27 mouse cellular contexts compared by ENCODE assay signal in genomic region chr13:56216090-56216489, GRCm38 (mm10). TPM values are rescaled to one million over a fixed set of nuclear protein-coding genes. Genes with fewer than 3 reads are reported as not detected.
DNase-seq lines count a peak whose midpoint lies in the region; ATAC-seq and TF ChIP-seq lines count a peak whose summit lies in the region.
"Had no signal": no experiment of that assay in that cellular context is flagged by ENCODE, and none has a peak within 500 bp of the region (broad histone marks: within the 10 kb centered on the region; RNA-seq: fewer than 3 reads in every experiment).

No protein-coding gene starts in this region.

- H3K27ac ChIP-seq in heart, embryonic 14.5 days (replicated peaks in 1 of 2; ENCODE audit: control insufficient read depth in 1 of 2, insufficient read depth in 1 of 2, low read depth in 2 of 2, low read length in 2 of 2), result no peak overlapping the region
- 0 out of 2 replicates have a peak overlapping the region, but pooled peaks have one; percentile 27 for H3K27ac ChIP-seq in midbrain, embryonic 13.5 days
- H3K27ac ChIP-seq in midbrain, embryonic 16.5 days (ENCODE audit: low read length), result no peak overlapping the region
- no peak overlapping the region for H3K27ac ChIP-seq in left cerebral cortex, adult 2 months
- H3K27ac ChIP-seq: heart, embryonic 15.5 days; hindbrain, embryonic 15.5 days; kidney, postnatal 0 days; layer of hippocampus, adult 2 months; limb, embryonic 12.5 days; liver, embryonic 14.5 days; stomach, embryonic 15.5 days had no signal

- WGBS in heart, embryonic 14.5 days, result 19% methylated on average over 4 of the region's 4 CpGs
- WGBS in midbrain, embryonic 13.5 days, result 2% methylated on average over 4 of the region's 4 CpGs
- WGBS in midbrain, embryonic 16.5 days, result 5% methylated on average over 4 of the region's 4 CpGs

- H3K36me3 ChIP-seq in heart, embryonic 14.5 days (ENCODE audit: control insufficient read depth, insufficient read depth, low read length), result no peaks in the 10 kb centered on the region
- H3K36me3 ChIP-seq in midbrain, embryonic 13.5 days, result no peaks in the 10 kb centered on the region; the same call in 1 of the 2 replicates
- no peaks in the 10 kb centered on the region for H3K36me3 ChIP-seq in midbrain, embryonic 16.5 days (ENCODE audit: control insufficient read depth, insufficient read depth, low read length)
- H3K36me3 ChIP-seq: heart, embryonic 15.5 days; hindbrain, embryonic 15.5 days; limb, embryonic 12.5 days; stomach, embryonic 15.5 days had no signal

- H3K9me3 ChIP-seq in heart, embryonic 14.5 days (ENCODE audit: control insufficient read depth, low read length), result no peaks in the 10 kb centered on the region; the same call in 1 of the 2 replicates
- peaks cover under 1% of the 10 kb centered on the region; the same call in 1 of the 2 replicates for H3K9me3 ChIP-seq in midbrain, embryonic 13.5 days
- H3K9me3 ChIP-seq in midbrain, embryonic 16.5 days (replicated peaks; ENCODE audit: control insufficient read depth, low read length, poor library complexity, severe bottlenecking), result peaks cover under 1% of the 10 kb centered on the region; the same call in 1 of the 2 replicates
- H3K9me3 ChIP-seq: heart, embryonic 15.5 days; hindbrain, embryonic 15.5 days; stomach, embryonic 15.5 days had no signal

- no peak overlapping the region for H3K9ac ChIP-seq in heart, embryonic 14.5 days (ENCODE audit: low read length)
- no peak overlapping the region for H3K9ac ChIP-seq in midbrain, embryonic 13.5 days (replicated peaks)
- H3K9ac ChIP-seq in midbrain, embryonic 16.5 days (ENCODE audit: low read depth, low read length), result no peak overlapping the region
- H3K9ac ChIP-seq: heart, embryonic 15.5 days; hindbrain, embryonic 15.5 days; limb, embryonic 12.5 days; liver, embryonic 14.5 days; stomach, embryonic 15.5 days had no signal

- TF ChIP-seq CTCF in left cerebral cortex, adult 2 months (IDR thresholded peaks at IDR 0.05), result no peak

- H3K4me1 ChIP-seq in heart, embryonic 14.5 days (ENCODE audit: control insufficient read depth in 2 of 2, insufficient read depth in 2 of 2, low read length in 2 of 2), result peaks cover 2% of the 10 kb centered on the region in 2 experiments; a peak in 1 of 4 replicates
- peaks cover 34% of the 10 kb centered on the region for H3K4me1 ChIP-seq in midbrain, embryonic 13.5 days (replicated peaks)
- H3K4me1 ChIP-seq in midbrain, embryonic 16.5 days (ENCODE audit: control insufficient read depth, insufficient read depth, low read length), result peaks cover 6% of the 10 kb centered on the region

- H3K27me3 ChIP-seq in heart, embryonic 14.5 days (ENCODE audit: control insufficient read depth, insufficient read depth, low read length), result peaks cover 74% of the 10 kb centered on the region
- peaks cover 84% of the 10 kb centered on the region for H3K27me3 ChIP-seq in midbrain, embryonic 13.5 days
- peaks cover 7% of the 10 kb centered on the region for H3K27me3 ChIP-seq in midbrain, embryonic 16.5 days (ENCODE audit: control insufficient read depth, insufficient read depth, low read depth, low read length)

- H3K4me2 ChIP-seq in heart, embryonic 14.5 days (ENCODE audit: low read length), result no peak overlapping the region
- no peak overlapping the region for H3K4me2 ChIP-seq in midbrain, embryonic 13.5 days (replicated peaks)
- H3K4me2 ChIP-seq in midbrain, embryonic 16.5 days (ENCODE audit: low read length), result no peak overlapping the region
- H3K4me2 ChIP-seq: heart, embryonic 15.5 days; hindbrain, embryonic 15.5 days; limb, embryonic 12.5 days; stomach, embryonic 15.5 days had no signal

- ATAC-seq in heart, embryonic 14.5 days (ENCODE audit: insufficient number of reproducible peaks, insufficient read depth, low FRiP score, low read depth), result peak; percentile 20; the same call in 1 of the 2 replicates
- 0 out of 2 replicates have a peak, but pooled peaks have one; percentile 34 for ATAC-seq in midbrain, embryonic 13.5 days
- no peak for ATAC-seq in midbrain, embryonic 16.5 days
- ATAC-seq: lung, postnatal 0 days had no signal

- intact Hi-C loops in heart, postnatal 14 days (cut with DNase I), result no loop called here
- intact Hi-C loops in left cerebral cortex, adult 2 months (cut with DNase I), result no loop called here

- no peak overlapping the region for H3K4me3 ChIP-seq in heart, embryonic 14.5 days (ENCODE audit: control insufficient read depth in 1 of 2, insufficient read depth in 1 of 2, low read depth in 1 of 2, low read length in 2 of 2)
- H3K4me3 ChIP-seq in midbrain, embryonic 13.5 days (replicated peaks), result no peak overlapping the region
- H3K4me3 ChIP-seq in midbrain, embryonic 16.5 days (ENCODE audit: low read depth, low read length), result no peak overlapping the region
- no peak overlapping the region for H3K4me3 ChIP-seq in left cerebral cortex, adult 2 months
- H3K4me3 ChIP-seq: erythroblast, embryonic 14.5 days; heart, embryonic 15.5 days; hindbrain, embryonic 15.5 days; layer of hippocampus, adult 2 months; limb, embryonic 12.5 days; stomach, embryonic 15.5 days had no signal

- no peak for DNase-seq in heart, postnatal 14 days
- DNase-seq in ES-CJ7 (ENCODE audit: low read depth, low spot score), result peak; percentile 66
- DNase-seq in mesoderm, embryonic 11.5 days (ENCODE audit: low read depth, low spot score), result peak; percentile 25
- DNase-seq in left cerebral cortex, adult 2 months (ENCODE audit: extremely low spot score in 1 of 2, low spot score in 2 of 2), result no peak
- DNase-seq: adrenal gland, postnatal 36 days; cerebellum, adult 9-10 months; gastrocnemius, postnatal 10 days; heart, adult 18-20 months; kidney, adult 11 months; right cerebral cortex, postnatal 14 days; thymus, adult 2 months had no signal

RNA-seq across cellular contexts. Expression of gene Neurog1, which starts 35.9 kb away (rescaled TPM):
- not detected in 2 replicates for polyA plus RNA-seq in heart, embryonic 14.5 days (2014; fragmentation: Nextera tagmentation; extraction: Ambion mirVana)
- not detected for total RNA-seq in heart, postnatal 14 days (2021)
- polyA plus RNA-seq in midbrain, embryonic 13.5 days (2015; fragmentation: Nextera tagmentation; extraction: Ambion mirVana), result 12.0 and 15.8 TPM in 2 replicates
- 2.3 and 3.2 TPM in 2 replicates for polyA plus RNA-seq in midbrain, embryonic 16.5 days (2015; fragmentation: Nextera tagmentation; extraction: Ambion mirVana)
- total RNA-seq in left cerebral cortex, adult 2 months (2021), result not detected
- total RNA-seq: adrenal gland, postnatal 36 days; gastrocnemius, postnatal 10 days; heart, adult 18-20 months; left cerebral cortex, adult 8-10 months; megakaryocyte, adult 5-6 weeks had no signal
- polyA plus RNA-seq: C2C12; erythroblast, embryonic 14.5 days; heart, embryonic 15.5 days; kidney, postnatal 0 days; limb, embryonic 12.5 days; liver, embryonic 14.5 days; lung, postnatal 0 days; spleen, adult 2 months; stomach, embryonic 15.5 days had no signal

RNA-seq across cellular contexts. Expression of gene Tifab, which starts 37.4 kb away (rescaled TPM):
- 0.28 and 0.58 TPM in 2 replicates for polyA plus RNA-seq in heart, embryonic 14.5 days (2014; fragmentation: Nextera tagmentation; extraction: Ambion mirVana)
- 1 to 10 TPM; 1.3 TPM for total RNA-seq in heart, postnatal 14 days (2021)
- 0.61 and 0.90 TPM in 2 replicates for polyA plus RNA-seq in midbrain, embryonic 13.5 days (2015; fragmentation: Nextera tagmentation; extraction: Ambion mirVana)
- 0.91 and 0.93 TPM in 2 replicates for polyA plus RNA-seq in midbrain, embryonic 16.5 days (2015; fragmentation: Nextera tagmentation; extraction: Ambion mirVana)
- total RNA-seq in left cerebral cortex, adult 2 months (2021), result 1 to 10 TPM; 1.7 to 2.0 TPM
- polyA plus RNA-seq: C2C12 had no signal

Comparison
In these comparisons a context has a peak if more than half of its experiments do, and no peak if none do; other contexts are left out.
1. DNase-seq: peak in ES-CJ7 (single experiment) and mesoderm, embryonic 11.5 days (single experiment); none in heart, postnatal 14 days (0 of 2) and left cerebral cortex, adult 2 months (0 of 2).